Mouse (Mus musculus) liver, embryonic 14.5 days (tissue): ENCODE measurements around the gene Kcnk6.

ENCODE experiments used
- CTCF ChIP-seq: IDR thresholded peaks from 2 replicates; pipeline ENCODE4 v1.5.1; 2016; ENCODE audit warnings: antibody characterized with exemption, low read depth, control low read depth
- EP300 ChIP-seq: IDR thresholded peaks from 2 replicates; pipeline ENCODE4 v1.6.1; 2016; ENCODE audit warnings: antibody characterized with exemption, low read depth

DNA sequence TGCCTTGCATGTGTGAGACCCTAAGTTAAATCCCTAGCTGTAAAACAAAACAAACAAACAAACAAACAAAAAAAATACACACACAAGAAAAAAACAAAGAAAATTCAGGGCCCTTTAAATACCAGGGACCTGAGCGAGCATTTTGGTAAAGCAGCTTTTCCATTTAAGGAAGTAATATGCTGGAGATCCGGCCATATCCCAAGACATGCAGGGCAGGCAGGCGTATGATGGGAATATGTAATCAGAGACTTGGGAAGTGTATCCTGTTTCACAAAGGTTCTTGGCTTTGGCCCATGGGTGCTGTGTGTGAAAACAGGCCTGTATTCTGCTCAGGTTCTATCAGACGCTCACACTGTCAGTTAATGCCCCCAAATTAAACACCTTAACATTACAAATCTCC is 45.2 kb upstream of the Kcnk6 start:
- TF ChIP-seq CTCF (no peak), EP300 (no peak)
